ENCODE assay signal across 9 mouse cellular contexts in the genomic region with DNA sequence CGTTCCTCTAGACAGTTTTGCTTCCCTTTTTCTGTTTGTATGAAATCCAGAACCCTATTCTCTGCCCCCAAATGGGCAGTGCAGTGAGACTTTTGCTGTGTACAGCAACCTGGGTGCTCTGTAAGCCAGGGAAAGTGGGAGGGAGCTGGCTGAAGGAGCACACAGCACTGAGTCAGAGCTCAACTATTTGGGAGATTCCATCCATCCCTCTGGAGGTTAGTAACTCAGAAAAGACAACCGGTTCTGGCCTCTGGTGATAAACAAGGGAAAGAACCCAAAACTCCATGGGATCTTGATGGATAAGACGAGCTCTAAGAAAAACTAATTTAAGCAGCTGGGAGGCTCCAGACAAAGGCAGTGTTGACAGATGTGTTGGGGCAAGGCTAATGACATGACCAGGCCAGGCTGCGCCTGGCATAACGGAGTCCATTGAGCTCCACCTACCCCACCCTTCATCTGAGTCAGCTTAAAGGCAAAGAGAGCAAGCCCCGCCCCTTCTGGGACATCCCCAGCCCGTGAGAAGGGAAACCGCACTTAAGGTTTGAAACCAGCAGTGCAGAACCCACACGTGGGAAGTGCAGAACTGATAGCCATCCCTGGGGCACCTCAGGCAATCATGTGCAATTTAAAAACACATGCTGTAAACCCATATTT. TPM values are rescaled to one million over a fixed set of nuclear protein-coding genes. Genes with fewer than 3 reads are reported as not detected.
DNase-seq lines count a peak whose midpoint lies in the region; ATAC-seq lines count a peak whose summit lies in the region.
"Had no signal": no experiment of that assay in that cellular context is flagged by ENCODE, and none has a peak within 500 bp of the region (broad histone marks: within the 10 kb centered on the region; RNA-seq: fewer than 3 reads in every experiment).

No protein-coding gene starts in this region.

- DNase-seq in neural tube, embryonic 11.5 days (ENCODE audit: low spot score), result peak; percentile 41
- peak; percentile 87 for DNase-seq in embryonic facial prominence, embryonic 14.5 days (ENCODE audit: low spot score)
- peak; percentile 57 for DNase-seq in lung, postnatal 10 days
- DNase-seq in layer of hippocampus, adult 9-11 months, result no peak
- DNase-seq in left cerebral cortex, postnatal 14 days (ENCODE audit: low spot score in 2 of 2), result no peak

- no peaks in the 10 kb centered on the region for H3K9me3 ChIP-seq in neural tube, embryonic 11.5 days (ENCODE audit: control insufficient read depth, low read length)
- no peaks in the 10 kb centered on the region for H3K9me3 ChIP-seq in neural tube, embryonic 15.5 days (replicated peaks)
- H3K9me3 ChIP-seq in embryonic facial prominence, embryonic 14.5 days (ENCODE audit: control insufficient read depth, low read length), result 0 out of 2 replicates have a peak, but pooled peaks cover 8% of the 10 kb centered on the region
- H3K9me3 ChIP-seq in hindbrain, embryonic 13.5 days, result no peaks in the 10 kb centered on the region
- no peaks in the 10 kb centered on the region for H3K9me3 ChIP-seq in stomach, embryonic 15.5 days
- H3K9me3 ChIP-seq: megakaryocyte, embryonic 14.5 days had no signal

- ATAC-seq in neural tube, embryonic 11.5 days (ENCODE audit: insufficient read depth, low FRiP score, low TSS enrichment), result 0 out of 2 replicates have a peak, but pooled peaks have one; percentile 27
- no peak for ATAC-seq in neural tube, embryonic 15.5 days (ENCODE audit: low FRiP score)
- ATAC-seq in embryonic facial prominence, embryonic 14.5 days (ENCODE audit: low read depth), result peak; percentile 89
- peak; percentile 46; the same call in 1 of the 2 replicates for ATAC-seq in hindbrain, embryonic 13.5 days (ENCODE audit: low FRiP score)
- ATAC-seq in stomach, embryonic 15.5 days (ENCODE audit: insufficient read depth, low FRiP score, low read depth), result peak; percentile 66; the same call in 1 of the 2 replicates

- peaks cover 4% of the 10 kb centered on the region; the same call in 1 of the 2 replicates for H3K4me1 ChIP-seq in neural tube, embryonic 11.5 days (ENCODE audit: control insufficient read depth, insufficient read depth, low read length)
- H3K4me1 ChIP-seq in neural tube, embryonic 15.5 days, result peaks cover 4% of the 10 kb centered on the region
- H3K4me1 ChIP-seq in embryonic facial prominence, embryonic 14.5 days (ENCODE audit: control insufficient read depth, insufficient read depth, low read length), result peaks cover 12% of the 10 kb centered on the region
- peaks cover 8% of the 10 kb centered on the region for H3K4me1 ChIP-seq in hindbrain, embryonic 13.5 days (replicated peaks)
- no peaks in the 10 kb centered on the region for H3K4me1 ChIP-seq in stomach, embryonic 15.5 days

- H3K27me3 ChIP-seq in neural tube, embryonic 11.5 days (ENCODE audit: control insufficient read depth, insufficient read depth, low read length), result no peaks in the 10 kb centered on the region
- no peaks in the 10 kb centered on the region for H3K27me3 ChIP-seq in neural tube, embryonic 15.5 days (replicated peaks)
- H3K27me3 ChIP-seq in embryonic facial prominence, embryonic 14.5 days (replicated peaks; ENCODE audit: control insufficient read depth, insufficient read depth, low read length), result no peaks in the 10 kb centered on the region
- H3K27me3 ChIP-seq in hindbrain, embryonic 13.5 days, result no peaks in the 10 kb centered on the region
- no peaks in the 10 kb centered on the region for H3K27me3 ChIP-seq in stomach, embryonic 15.5 days (replicated peaks)

- H3K36me3 ChIP-seq in neural tube, embryonic 11.5 days (ENCODE audit: control insufficient read depth, insufficient read depth, low read length), result no peaks in the 10 kb centered on the region
- H3K36me3 ChIP-seq in neural tube, embryonic 15.5 days, result no peaks in the 10 kb centered on the region
- no peaks in the 10 kb centered on the region for H3K36me3 ChIP-seq in embryonic facial prominence, embryonic 14.5 days (ENCODE audit: control insufficient read depth, insufficient read depth, low read length)
- H3K36me3 ChIP-seq in hindbrain, embryonic 13.5 days, result no peaks in the 10 kb centered on the region
- no peaks in the 10 kb centered on the region for H3K36me3 ChIP-seq in stomach, embryonic 15.5 days

- no peak overlapping the region for H3K4me3 ChIP-seq in neural tube, embryonic 11.5 days (ENCODE audit: low read depth, low read length)
- no peak overlapping the region for H3K4me3 ChIP-seq in neural tube, embryonic 15.5 days (replicated peaks)
- no peak overlapping the region for H3K4me3 ChIP-seq in embryonic facial prominence, embryonic 14.5 days (ENCODE audit: low read depth, low read length)
- no peak overlapping the region for H3K4me3 ChIP-seq in hindbrain, embryonic 13.5 days
- no peak overlapping the region for H3K4me3 ChIP-seq in stomach, embryonic 15.5 days (replicated peaks)
- H3K4me3 ChIP-seq: megakaryocyte, embryonic 14.5 days had no signal

- no peak overlapping the region for H3K9ac ChIP-seq in neural tube, embryonic 11.5 days (ENCODE audit: low read length)
- no peak overlapping the region for H3K9ac ChIP-seq in neural tube, embryonic 15.5 days (replicated peaks)
- no peak overlapping the region for H3K9ac ChIP-seq in embryonic facial prominence, embryonic 14.5 days (ENCODE audit: low read depth, low read length)
- no peak overlapping the region for H3K9ac ChIP-seq in hindbrain, embryonic 13.5 days
- no peak overlapping the region for H3K9ac ChIP-seq in stomach, embryonic 15.5 days

- intact Hi-C loops in left cerebral cortex, postnatal 14 days (cut with DNase I), result no loop called here

- no peak overlapping the region for H3K4me2 ChIP-seq in neural tube, embryonic 11.5 days (ENCODE audit: low read depth)
- no peak overlapping the region for H3K4me2 ChIP-seq in neural tube, embryonic 15.5 days
- peak overlapping the region; percentile 21; the same call in 1 of the 2 replicates for H3K4me2 ChIP-seq in embryonic facial prominence, embryonic 14.5 days (ENCODE audit: low read depth, low read length)
- H3K4me2 ChIP-seq in hindbrain, embryonic 13.5 days, result no peak overlapping the region
- H3K4me2 ChIP-seq in stomach, embryonic 15.5 days, result no peak overlapping the region

- no peak overlapping the region for H3K27ac ChIP-seq in neural tube, embryonic 11.5 days (ENCODE audit: low read depth, low read length)
- H3K27ac ChIP-seq in neural tube, embryonic 15.5 days (replicated peaks), result no peak overlapping the region
- H3K27ac ChIP-seq in embryonic facial prominence, embryonic 14.5 days (replicated peaks; ENCODE audit: low read depth, low read length), result no peak overlapping the region
- no peak overlapping the region for H3K27ac ChIP-seq in hindbrain, embryonic 13.5 days
- H3K27ac ChIP-seq in stomach, embryonic 15.5 days, result no peak overlapping the region

- WGBS in neural tube, embryonic 11.5 days, result 24% methylated on average over 9 of the region's 9 CpGs
- 42% methylated on average over 9 of the region's 9 CpGs for WGBS in neural tube, embryonic 15.5 days
- 22% methylated on average over 9 of the region's 9 CpGs for WGBS in embryonic facial prominence, embryonic 14.5 days
- 28% methylated on average over 9 of the region's 9 CpGs for WGBS in hindbrain, embryonic 13.5 days
- WGBS in stomach, embryonic 15.5 days, result 22% methylated on average over 9 of the region's 9 CpGs

RNA-seq across cellular contexts. Expression of a gene that starts 13.1 kb away (rescaled TPM):
- 16.1 and 20.6 TPM in 2 replicates for polyA plus RNA-seq in neural tube, embryonic 11.5 days (2014; fragmentation: Nextera tagmentation; extraction: Ambion mirVana)
- polyA plus RNA-seq in neural tube, embryonic 15.5 days (2015; fragmentation: Nextera tagmentation; extraction: Ambion mirVana), result 11.4 and 11.5 TPM in 2 replicates
- polyA plus RNA-seq in embryonic facial prominence, embryonic 14.5 days (2014; fragmentation: Nextera tagmentation; extraction: Ambion mirVana), result 6.2 and 7.9 TPM in 2 replicates
- 16.1 and 18.6 TPM in 2 replicates for polyA plus RNA-seq in hindbrain, embryonic 13.5 days (2015; fragmentation: Nextera tagmentation; extraction: Ambion mirVana)
- 4.8 and 5.2 TPM in 2 replicates for polyA plus RNA-seq in stomach, embryonic 15.5 days (2015; fragmentation: Nextera tagmentation; extraction: Ambion mirVana)
- total RNA-seq in left cerebral cortex, postnatal 14 days (2021), result 1 to 10 TPM; 6.6 to 8.0 TPM

Comparison
In these comparisons a context has a peak if more than half of its experiments do, and no peak if none do; other contexts are left out.
1. DNase-seq: peak in neural tube, embryonic 11.5 days (single experiment), embryonic facial prominence, embryonic 14.5 days (single experiment) and lung, postnatal 10 days (single experiment); none in layer of hippocampus, adult 9-11 months (single experiment) and left cerebral cortex, postnatal 14 days (0 of 2).